Mouse (Mus musculus) macrophage (primary cell): ENCODE results near the gene Gm11020. TPM values are rescaled to one million over a fixed set of nuclear protein-coding genes. Genes with fewer than 3 reads are reported as not detected.

Source experiments
- H3K27ac ChIP-seq: fragments of 350-480 bp; formaldehyde crosslinking; 2 replicates; pipeline ENCODE4 v1.9.0; 2021
- H3K36me3 ChIP-seq: fragments of 350-480 bp; formaldehyde crosslinking; 2 replicates; pipeline ENCODE4 v1.9.0; 2021; ENCODE audit errors: inconsistent target
- H3K4me3 ChIP-seq: fragments of 350-480 bp; formaldehyde crosslinking; 2 replicates; pipeline ENCODE4 v1.9.0; 2021; ENCODE audit errors: inconsistent target
- H3K79me2 ChIP-seq: fragments of 350-480 bp; formaldehyde crosslinking; 2 replicates; pipeline ENCODE4 v1.9.0; 2021; ENCODE audit errors: inconsistent target
- WGBS: methylation state at CpG from one replicate; pipeline ENCODE4 v1.1.7; 2026; ENCODE audit warnings: inconsistent platforms; ENCODE audit not compliant: missing documents; 5-methylcytosine and 5-hydroxymethylcytosine counted together
- polyA plus RNA-seq: library from polyadenylated mRNA; stranded (reverse); fragments of 250-400 nt; gene quantifications from 3 replicates; pipeline ENCODE4 v1.2.4, GENCODE M21; 2018; ENCODE audit warnings: inconsistent platforms

Gm11020 gene
- polyA plus RNA-seq, 1 experiment from 2014 or later: not detected

DNA sequence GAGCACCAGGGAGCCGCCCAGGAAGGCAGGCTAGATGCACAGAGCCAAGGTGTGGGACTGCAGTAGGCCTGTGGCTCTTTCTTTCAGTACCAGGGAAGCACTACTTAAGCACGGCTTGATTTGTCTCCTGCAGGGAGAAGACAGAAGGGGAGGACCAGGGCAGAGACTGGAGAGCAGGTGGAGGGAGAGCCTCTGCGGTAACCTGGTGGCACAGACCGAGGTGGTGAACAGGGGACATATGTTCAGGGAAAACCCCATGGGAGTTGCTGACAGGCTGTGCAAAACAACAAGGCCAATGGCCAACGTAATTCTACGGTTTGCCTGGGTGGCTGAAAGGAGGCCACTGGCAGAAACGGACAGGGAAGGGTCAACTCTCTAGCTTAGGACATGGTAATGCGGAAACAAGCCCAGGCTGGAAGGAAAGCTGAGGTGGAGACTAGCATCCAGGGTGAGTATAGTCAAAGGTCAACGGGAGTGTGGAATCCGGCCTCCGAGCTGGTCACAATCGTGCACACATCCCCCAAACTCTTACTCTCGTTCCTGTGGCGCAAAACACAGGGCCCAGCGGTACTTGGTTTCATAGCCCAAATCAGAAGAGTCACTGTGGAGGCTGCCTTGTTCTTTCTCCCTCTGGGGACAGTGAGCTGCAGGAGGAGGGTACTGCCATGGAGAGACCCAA lies 38.5 kb downstream of the Gm11020 start:
- H3K27ac ChIP-seq: no peak overlapping the region
- no peaks in the 10 kb centered on the region for H3K36me3 ChIP-seq
- 94% methylated on average over 15 of the region's 15 CpGs for whole genome bisulfite sequencing
- no peaks in the 10 kb centered on the region; the same call in 1 of the 2 replicates for H3K79me2 ChIP-seq
- no peak overlapping the region for H3K4me3 ChIP-seq

GRCm38 (mm10) chr8:104365695-104366094 lies 44.3 kb downstream of the Gm11020 start:
- Histone ChIP-seq H3K79me2 (peaks cover 39% of the 10 kb centered on the region), H3K36me3 (no peaks in the 10 kb centered on the region), H3K27ac (no peak overlapping the region), H3K4me3 (no peak overlapping the region)
- 97% methylated on average over 9 of the region's 9 CpGs for WGBS

GRCm38 (mm10) chr8:104367398-104367797 lies 46.0 kb downstream of the Gm11020 start:
- whole genome bisulfite sequencing: 94% methylated on average over 5 of the region's 5 CpGs

DNA sequence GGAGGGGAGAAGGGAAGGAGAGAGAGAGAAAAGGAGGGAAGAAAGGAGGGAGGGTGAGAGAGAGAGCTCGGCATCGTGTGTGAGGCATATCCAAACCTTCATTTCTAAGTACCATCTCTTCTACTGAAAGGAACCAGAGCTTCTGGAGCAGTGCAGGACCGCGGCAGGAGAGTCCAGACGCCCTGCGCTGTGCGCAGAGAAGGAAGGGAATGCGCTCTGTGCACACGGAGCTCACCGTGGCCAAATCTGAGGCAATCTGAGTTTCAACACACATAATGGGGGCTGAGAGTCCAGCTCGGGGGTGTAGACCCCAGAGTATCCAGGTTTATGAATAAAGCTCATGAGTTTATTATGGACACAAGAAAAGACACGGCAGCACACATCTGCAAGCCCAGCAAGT lies 48.2 kb downstream of the Gm11020 start:
- H3K36me3 ChIP-seq: no peaks in the 10 kb centered on the region
- H3K27ac ChIP-seq: no peak overlapping the region
- no peak overlapping the region for H3K4me3 ChIP-seq
- peaks cover 71% of the 10 kb centered on the region for H3K79me2 ChIP-seq
- 94% methylated on average over 10 of the region's 12 CpGs for WGBS

More at GRCm38 (mm10) chr8:104367398-104367797, 46.0 kb downstream of the Gm11020 start:
- H3K79me2 ChIP-seq: peaks cover 50% of the 10 kb centered on the region
- H3K27ac ChIP-seq: no peak overlapping the region
- no peak overlapping the region for H3K4me3 ChIP-seq
- H3K36me3 ChIP-seq: no peaks in the 10 kb centered on the region

- no peaks in the 10 kb centered on the region for H3K36me3 ChIP-seq
- no peak overlapping the region for H3K4me3 ChIP-seq
- no peak overlapping the region for H3K27ac ChIP-seq
- 78% methylated on average over 6 of the region's 6 CpGs for WGBS
- H3K79me2 ChIP-seq: peaks cover 76% of the 10 kb centered on the region
Observed at GRCm38 (mm10) chr8:104370071-104370470, 48.7 kb downstream of the Gm11020 start.

GRCm38 (mm10) chr8:104371121-104371520 lies 49.8 kb downstream of the Gm11020 start:
- Histone ChIP-seq H3K27ac (no peak overlapping the region), H3K4me3 (no peak overlapping the region), H3K36me3 (no peaks in the 10 kb centered on the region), H3K79me2 (peaks cover 76% of the 10 kb centered on the region)
- 94% methylated on average over 6 of the region's 6 CpGs for WGBS

Other genes starting within 250 kb of the Gm11020 start
- gene Cdh5, start 219.9 kb upstream of the Gm11020 start, polyA plus RNA-seq: 0.34 to 2.9 TPM (median 1.6 TPM) in 3 replicates
- not detected in 3 replicates for gene Bean1, start 151.1 kb upstream of the Gm11020 start, polyA plus RNA-seq
- gene Tk2, start 73.0 kb upstream of the Gm11020 start, polyA plus RNA-seq: 50.8 to 58.2 TPM (median 53.7 TPM) in 3 replicates
- 22.6 to 77.8 TPM (median 52.8 TPM) in 3 replicates for gene Cklf, start 70.7 kb upstream of the Gm11020 start, polyA plus RNA-seq
- not detected in 3 replicates for gene Cmtm2a, start 28.4 kb upstream of the Gm11020 start, polyA plus RNA-seq
- not detected in 3 replicates for gene Gm45711, start 11.5 kb upstream of the Gm11020 start, polyA plus RNA-seq
- not detected in 3 replicates for gene Cmtm1, start 11.4 kb upstream of the Gm11020 start, polyA plus RNA-seq
- gene Cmtm2b, start 663 bp downstream of the Gm11020 start, polyA plus RNA-seq: not detected in 3 replicates
- gene Cmtm3, start 17.8 kb downstream of the Gm11020 start, polyA plus RNA-seq: 170 to 223 TPM (median 206 TPM) in 3 replicates
- 7.3 to 11.9 TPM (median 9.5 TPM) in 3 replicates for gene Cmtm4, start 74.2 kb downstream of the Gm11020 start, polyA plus RNA-seq
- 33.1 to 37.5 TPM (median 36.4 TPM) in 3 replicates for gene Dync1li2, start 121.5 kb downstream of the Gm11020 start, polyA plus RNA-seq
- gene Terb1, start 188.3 kb downstream of the Gm11020 start, polyA plus RNA-seq: not detected in 3 replicates
- 28.5 to 70.6 TPM (median 35.2 TPM) in 3 replicates for gene Nae1, start 213.1 kb downstream of the Gm11020 start, polyA plus RNA-seq
- gene Car7, start 213.1 kb downstream of the Gm11020 start, polyA plus RNA-seq: 0.32 to 0.81 TPM (median 0.33 TPM) in 3 replicates